Mouse (Mus musculus): Measurements from ENCODE around the gene Cyb5r3. TPM values are rescaled to one million over a fixed set of nuclear protein-coding genes. Genes with fewer than 3 reads are reported as not detected.
A peak's percentile ranks its signal among the peaks of the same experiment; 100 is the strongest.

The Cyb5r3 gene
- total and polyA plus RNA-seq, 2 experiments from 2014 or later, result 99.2 to 136 TPM

- Histone ChIP-seq H3K4me3 (ENCODE audit: low read length) (no peak overlapping the region), H3K9ac (replicated peaks; ENCODE audit: low read length) (no peak overlapping the region), H3K4me1 (ENCODE audit: insufficient read depth, low read length) (no peaks in the 10 kb centered on the region), H3K4me2 (ENCODE audit: low read depth, low read length) (no peak overlapping the region), H3K27ac (no peak overlapping the region), H3K36me3 (ENCODE audit: insufficient read depth, low read length) (peaks cover 28% of the 10 kb centered on the region), H3K9me3 (ENCODE audit: low read length) (no peaks in the 10 kb centered on the region), H3K27me3 (ENCODE audit: insufficient read depth, low read length) (no peaks in the 10 kb centered on the region)
- DNase-seq (ENCODE audit: low spot score) (no peak), ATAC-seq (no peak)
- WGBS, result 95% methylated on average over 9 of the region's 9 CpGs
- no peak for TF ChIP-seq CTCF (IDR thresholded peaks at IDR 0.05; ENCODE audit: low read depth)
Measured at GRCm38 (mm10) chr15:83159823-83160222, 12.6 kb downstream of the Cyb5r3 start.

GRCm38 (mm10) chr15:83158587-83159160, 13.7 kb downstream of the Cyb5r3 start:
- Histone ChIP-seq H3K4me1 (ENCODE audit: insufficient read depth, low read length) (no peaks in the 10 kb centered on the region), H3K4me2 (ENCODE audit: low read depth, low read length) (no peak overlapping the region), H3K36me3 (ENCODE audit: insufficient read depth, low read length) (peaks cover 29% of the 10 kb centered on the region), H3K9ac (replicated peaks; ENCODE audit: low read length) (no peak overlapping the region), H3K27ac (no peak overlapping the region), H3K4me3 (ENCODE audit: low read length) (no peak overlapping the region), H3K9me3 (ENCODE audit: low read length) (no peaks in the 10 kb centered on the region), H3K27me3 (ENCODE audit: insufficient read depth, low read length) (no peaks in the 10 kb centered on the region)
- ATAC-seq (no peak), DNase-seq (ENCODE audit: low spot score) (no peak)
- TF ChIP-seq CTCF (IDR thresholded peaks at IDR 0.05; ENCODE audit: low read depth), result no peak
- 94% methylated on average over 7 of the region's 7 CpGs for WGBS

DNA sequence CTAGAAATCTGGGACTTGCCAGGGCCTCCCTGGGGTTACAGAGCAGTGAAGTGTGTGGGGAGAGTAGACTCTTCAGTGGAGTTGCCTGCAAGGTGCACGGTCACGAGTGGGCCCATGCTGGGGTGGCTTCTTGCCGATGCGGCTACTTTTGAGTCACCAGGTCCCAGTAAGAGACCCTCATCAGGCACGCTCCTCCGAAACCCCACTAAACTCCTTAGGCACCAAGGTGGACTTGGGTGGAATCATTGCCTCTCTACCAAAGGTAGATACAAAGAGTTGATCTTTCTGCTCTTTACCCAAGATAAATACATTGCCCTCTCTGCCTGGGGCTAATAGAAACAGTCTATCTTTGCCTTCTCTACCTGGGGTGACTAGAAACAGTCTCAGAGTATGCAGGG, 14.7 kb downstream of the Cyb5r3 start:
- Histone ChIP-seq H3K4me3 (ENCODE audit: low read length) (no peak overlapping the region), H3K9me3 (ENCODE audit: low read length) (no peaks in the 10 kb centered on the region), H3K9ac (replicated peaks; ENCODE audit: low read length) (no peak overlapping the region), H3K4me1 (ENCODE audit: insufficient read depth, low read length) (no peaks in the 10 kb centered on the region), H3K27ac (no peak overlapping the region), H3K4me2 (ENCODE audit: low read depth, low read length) (no peak overlapping the region), H3K27me3 (ENCODE audit: insufficient read depth, low read length) (no peaks in the 10 kb centered on the region), H3K36me3 (ENCODE audit: insufficient read depth, low read length) (peaks cover 35% of the 10 kb centered on the region)
- ATAC-seq (no peak), DNase-seq (ENCODE audit: low spot score) (no peak)
- 98% methylated on average over 6 of the region's 6 CpGs for WGBS
- no peak for TF ChIP-seq CTCF (IDR thresholded peaks at IDR 0.05; ENCODE audit: low read depth)

DNA sequence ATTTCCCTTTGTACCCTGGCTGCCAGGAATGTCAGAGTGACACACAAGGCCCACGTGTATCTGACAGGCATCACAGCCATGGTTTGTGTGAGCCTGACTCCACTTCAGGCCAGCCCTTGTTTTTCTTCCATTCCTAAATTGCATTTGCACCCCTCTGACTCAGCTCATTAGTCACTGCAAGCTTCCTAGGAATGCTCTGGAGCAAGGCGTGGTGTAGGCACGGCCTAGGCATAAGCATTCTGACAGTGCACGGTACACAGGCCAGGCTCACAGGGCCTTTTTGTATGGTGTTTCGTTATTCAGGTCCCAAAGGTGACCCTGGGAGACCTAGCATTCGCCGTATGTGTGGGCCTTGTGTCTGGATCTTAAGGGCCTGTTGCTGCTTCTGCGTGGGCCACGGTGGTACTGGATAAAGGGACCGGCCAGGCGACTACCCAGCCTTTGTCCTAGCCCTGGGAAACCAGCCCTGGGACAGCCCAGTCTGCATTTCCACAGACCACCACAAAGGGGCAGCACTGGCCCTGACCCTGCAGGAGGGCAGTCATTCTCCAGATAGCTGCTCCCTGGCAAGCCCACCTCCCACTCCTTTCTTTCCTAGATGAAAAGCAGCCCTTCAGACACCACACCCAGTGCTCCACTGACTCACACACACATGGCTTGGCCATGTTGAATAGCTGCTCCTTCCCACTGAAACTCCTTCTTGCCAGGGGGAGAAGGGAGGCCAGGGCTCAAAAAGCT, 15.3 kb downstream of the Cyb5r3 start:
- ATAC-seq (no peak), DNase-seq (ENCODE audit: low spot score) (peak; percentile 44)
- H3K4me3 ChIP-seq (ENCODE audit: low read length), result no peak overlapping the region
- H3K36me3 ChIP-seq (ENCODE audit: insufficient read depth, low read length), result peaks cover 35% of the 10 kb centered on the region
- WGBS, result 67% methylated on average over 11 of the region's 11 CpGs
- no peak overlapping the region for H3K4me2 ChIP-seq (ENCODE audit: low read depth, low read length)
- H3K4me1 ChIP-seq (ENCODE audit: insufficient read depth, low read length), result no peaks in the 10 kb centered on the region
- no peak overlapping the region for H3K9ac ChIP-seq (replicated peaks; ENCODE audit: low read length)
- H3K27me3 ChIP-seq (ENCODE audit: insufficient read depth, low read length), result no peaks in the 10 kb centered on the region
- TF ChIP-seq CTCF (IDR thresholded peaks at IDR 0.05; ENCODE audit: low read depth), result peak; percentile 77
- no peak overlapping the region for H3K27ac ChIP-seq
- H3K9me3 ChIP-seq (ENCODE audit: low read length), result no peaks in the 10 kb centered on the region

DNA sequence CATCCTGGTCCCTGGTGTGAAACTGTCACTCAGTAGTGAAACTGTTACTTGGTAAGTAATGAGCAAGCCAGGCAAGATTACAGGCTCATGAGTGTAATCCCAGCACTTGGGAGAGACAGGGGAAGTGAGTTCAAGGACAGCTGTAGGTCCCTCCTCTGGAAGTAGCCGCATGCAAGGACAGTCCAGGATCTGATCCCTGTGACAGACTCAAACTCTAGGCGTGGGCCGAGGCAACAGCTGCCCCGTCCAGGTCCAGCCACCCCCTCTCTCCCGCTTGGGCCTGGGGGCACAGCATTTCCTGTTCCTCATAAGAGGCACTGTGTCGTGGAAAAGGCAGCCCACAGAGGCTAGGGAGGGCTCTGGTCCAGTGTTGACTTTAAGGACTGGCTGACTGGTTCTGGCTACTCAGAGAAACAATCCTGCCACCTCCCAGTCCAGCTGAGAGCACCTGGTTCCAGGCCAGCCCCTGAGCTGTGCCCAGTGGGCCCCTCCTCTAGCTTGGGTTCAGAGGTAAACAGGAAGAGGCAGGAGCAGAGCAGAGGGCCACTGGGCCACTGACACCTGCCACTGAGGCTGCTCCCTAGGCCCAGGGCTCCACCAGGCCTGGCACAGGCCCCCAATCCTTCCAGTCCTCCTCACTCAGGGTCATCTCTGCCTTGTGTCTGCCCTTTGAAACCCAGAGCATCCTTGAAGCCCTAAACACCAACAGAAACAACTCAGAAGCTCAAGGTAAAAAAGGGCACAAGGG, 16.5 kb downstream of the Cyb5r3 start:
- H3K27me3 ChIP-seq (ENCODE audit: insufficient read depth, low read length), result no peaks in the 10 kb centered on the region
- no peak overlapping the region for H3K4me2 ChIP-seq (ENCODE audit: low read depth, low read length)
- H3K9me3 ChIP-seq (ENCODE audit: low read length), result no peaks in the 10 kb centered on the region
- H3K27ac ChIP-seq, result no peak overlapping the region
- DNase-seq (ENCODE audit: low spot score) (no peak), ATAC-seq (no peak)
- H3K36me3 ChIP-seq (ENCODE audit: insufficient read depth, low read length), result peaks cover 35% of the 10 kb centered on the region
- WGBS, result 78% methylated on average over 6 of the region's 6 CpGs
- no peaks in the 10 kb centered on the region for H3K4me1 ChIP-seq (ENCODE audit: insufficient read depth, low read length)
- no peak overlapping the region for H3K4me3 ChIP-seq (ENCODE audit: low read length)
- H3K9ac ChIP-seq (replicated peaks; ENCODE audit: low read length), result 0 out of 2 replicates have a peak overlapping the region, but pooled peaks have one; percentile 0
- no peak for TF ChIP-seq CTCF (IDR thresholded peaks at IDR 0.05; ENCODE audit: low read depth)

GRCm38 (mm10) chr15:83154309-83154708, 18.1 kb downstream of the Cyb5r3 start:
- TF ChIP-seq CTCF (IDR thresholded peaks at IDR 0.05; ENCODE audit: low read depth), result no peak
- no peak overlapping the region for H3K4me2 ChIP-seq (ENCODE audit: low read depth, low read length)
- no peaks in the 10 kb centered on the region for H3K9me3 ChIP-seq (ENCODE audit: low read length)
- 93% methylated on average over 7 of the region's 7 CpGs for WGBS
- no peaks in the 10 kb centered on the region for H3K4me1 ChIP-seq (ENCODE audit: insufficient read depth, low read length)
- DNase-seq (ENCODE audit: low spot score) (no peak), ATAC-seq (no peak)
- H3K4me3 ChIP-seq (ENCODE audit: low read length), result no peak overlapping the region
- H3K9ac ChIP-seq (replicated peaks; ENCODE audit: low read length), result no peak overlapping the region
- peaks cover 25% of the 10 kb centered on the region for H3K36me3 ChIP-seq (ENCODE audit: insufficient read depth, low read length)
- H3K27ac ChIP-seq, result no peak overlapping the region
- H3K27me3 ChIP-seq (ENCODE audit: insufficient read depth, low read length), result no peaks in the 10 kb centered on the region

Data from hindbrain, postnatal 0 days (tissue).